Mouse (Mus musculus) forebrain, embryonic 10.5 days (tissue): Measurements from ENCODE around the gene Bmp10. TPM values are rescaled to one million over a fixed set of nuclear protein-coding genes. Genes with fewer than 3 reads are reported as not detected.
A peak's percentile ranks its signal among the peaks of the same experiment; 100 is the strongest.
"Not testable (repeated sequence)": the region's sequence is repeated elsewhere in the genome, so short reads cannot be mapped to it uniquely, and the experiment has no call there.

Experiments
- DNase-seq: peaks from one replicate; pipeline ENCODE4 v3.0.0-alpha.2; 2017; ENCODE audit warnings: low spot score; ENCODE audit errors: extremely low spot score
- H3K27ac ChIP-seq: fragments of 300-500 bp; sonication (generic); 2 replicates; pipeline ENCODE4 v1.5.1; 2016; ENCODE audit warnings: mild to moderate bottlenecking
- H3K27me3 ChIP-seq: fragments of 300-500 bp; sonication (generic); 2 replicates; pipeline ENCODE4 v1.6.1; 2016; ENCODE audit warnings: mild to moderate bottlenecking; ENCODE audit not compliant: poor library complexity, severe bottlenecking
- H3K36me3 ChIP-seq: fragments of 300-500 bp; sonication (generic); replicated peaks from 2 replicates; pipeline ENCODE4 v1.6.1; 2016; ENCODE audit warnings: mild to moderate bottlenecking, moderate library complexity
- H3K4me1 ChIP-seq: fragments of 300-500 bp; sonication (generic); 2 replicates; pipeline ENCODE4 v1.6.1; 2016
- H3K4me3 ChIP-seq: fragments of 300-500 bp; sonication (generic); 2 replicates; pipeline ENCODE4 v1.5.1; 2016; ENCODE audit warnings: mild to moderate bottlenecking, moderate library complexity
- H3K9me3 ChIP-seq: fragments of 300-500 bp; sonication (generic); 2 replicates; pipeline ENCODE4 v1.6.1; 2016; ENCODE audit warnings: mild to moderate bottlenecking, moderate library complexity
- WGBS: fragments of 180-500 bp; shearing (Covaris S2); methylation state at CpG from one replicate; pipeline ENCODE4 v1.1.7; 2016; 5-methylcytosine and 5-hydroxymethylcytosine counted together
- polyA plus RNA-seq: library from polyadenylated mRNA; unstranded; fragments of >200 nt; fragmentation: Nextera tagmentation; extraction: Ambion mirVana; gene quantifications from 2 replicates; pipeline ENCODE4 v1.2.1, GENCODE M21; 2016

Gene Bmp10
- polyA plus RNA-seq, 1 experiment from 2014 or later, result not detected

DNA sequence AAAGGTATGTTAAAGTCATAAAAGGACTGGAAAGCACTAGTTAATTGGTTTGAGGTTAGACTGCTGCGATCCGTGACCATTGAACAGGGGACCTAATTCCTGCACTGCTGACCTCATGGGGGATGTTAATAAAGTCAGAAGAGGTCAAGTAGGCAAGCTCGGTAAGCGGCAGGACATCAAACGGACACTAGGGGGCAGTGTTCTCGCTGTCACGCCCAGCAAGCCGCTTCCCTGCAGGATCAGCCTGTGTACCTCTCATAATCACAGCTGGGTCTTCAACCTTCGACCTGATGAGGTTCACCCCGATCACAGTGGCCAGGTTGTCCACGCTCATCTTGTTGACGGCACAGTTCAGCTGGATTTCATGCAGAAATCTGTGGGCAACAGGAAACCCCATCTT lies 37.4 kb downstream of the Bmp10 start:
- peak; percentile 75 for DNase-seq
- peak overlapping the region; percentile 13 for H3K4me3 ChIP-seq
- 16% methylated on average over 12 of the region's 12 CpGs for WGBS
- H3K9me3 ChIP-seq, result no peaks in the 10 kb centered on the region
- H3K27me3 ChIP-seq, result no peaks in the 10 kb centered on the region
- peaks cover 6% of the 10 kb centered on the region for H3K4me1 ChIP-seq
- no peaks in the 10 kb centered on the region for H3K36me3 ChIP-seq
- peak overlapping the region; percentile 68; the same call in 1 of the 2 replicates for H3K27ac ChIP-seq

DNA sequence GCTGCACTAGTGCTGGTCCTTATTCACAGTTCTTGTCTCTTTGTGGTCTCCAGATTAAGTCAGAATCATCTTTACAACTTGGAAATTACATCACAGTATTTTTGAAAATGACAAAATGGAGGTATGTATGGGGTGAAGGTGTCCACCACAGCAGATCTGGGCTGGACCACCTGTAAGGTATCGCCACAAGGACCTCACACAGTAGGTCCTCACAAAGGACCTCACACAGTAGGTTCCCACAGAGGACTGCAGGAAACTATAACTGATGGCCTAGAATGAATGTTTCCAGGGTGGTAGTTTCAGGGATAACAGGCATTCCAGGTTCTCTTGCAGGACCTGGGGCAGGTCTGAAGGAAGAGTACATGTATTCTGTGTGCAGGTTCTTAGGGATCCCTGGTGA lies 38.6 kb downstream of the Bmp10 start:
- no peak for DNase-seq
- Histone ChIP-seq H3K27ac (no peak overlapping the region), H3K4me1 (peaks cover 6% of the 10 kb centered on the region), H3K27me3 (no peaks in the 10 kb centered on the region), H3K4me3 (no peak overlapping the region), H3K36me3 (no peaks in the 10 kb centered on the region), H3K9me3 (no peaks in the 10 kb centered on the region)
- 97% methylated on average over 1 of the region's 1 CpGs for WGBS

DNA sequence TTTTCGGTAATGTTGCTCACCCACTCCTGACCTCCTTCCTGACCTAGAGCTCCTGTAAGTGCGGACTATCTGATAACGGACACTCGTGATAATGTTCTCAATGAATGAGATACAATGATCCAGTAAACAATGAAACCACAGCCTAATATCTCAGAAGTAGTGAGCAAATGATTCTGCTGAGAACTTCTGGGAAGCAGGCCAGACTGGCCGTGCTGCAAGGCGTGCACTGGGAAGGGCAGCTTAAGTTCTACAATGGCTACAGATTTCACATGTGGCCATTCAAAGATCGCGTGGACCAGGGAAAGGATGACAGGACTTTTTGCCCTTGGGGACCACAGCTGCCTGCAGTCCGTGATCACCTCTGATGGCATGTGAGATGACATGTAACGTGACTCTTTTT lies 39.6 kb downstream of the Bmp10 start:
- Histone ChIP-seq H3K4me3 (no peak overlapping the region), H3K27me3 (no peaks in the 10 kb centered on the region), H3K9me3 (no peaks in the 10 kb centered on the region), H3K36me3 (no peaks in the 10 kb centered on the region), H3K27ac (no peak overlapping the region), H3K4me1 (peaks cover 6% of the 10 kb centered on the region)
- 95% methylated on average over 10 of the region's 10 CpGs for WGBS
- DNase-seq, result no peak

DNA sequence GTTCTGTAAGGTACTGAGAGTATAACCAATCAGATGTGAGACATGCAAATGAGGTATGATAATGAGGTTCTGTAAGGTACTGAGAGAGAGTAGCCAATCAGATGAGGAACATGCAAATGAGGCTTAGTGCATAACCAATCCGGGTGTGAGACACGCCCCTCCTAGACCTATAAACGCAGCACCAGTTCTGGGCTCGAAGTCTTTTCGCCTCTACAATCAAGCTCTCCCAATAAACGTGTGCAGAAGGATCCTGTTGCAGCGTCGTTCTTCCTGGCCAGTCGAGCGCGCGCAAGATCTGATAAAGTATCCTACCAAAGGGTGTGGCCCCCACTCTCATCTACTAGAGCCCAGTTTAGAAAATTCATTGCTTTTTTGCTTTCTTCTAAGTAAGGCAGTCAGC lies 41.3 kb downstream of the Bmp10 start:
- not testable (repeated sequence) for H3K27ac ChIP-seq, DNase-seq, H3K36me3 ChIP-seq, H3K27me3 ChIP-seq, H3K4me1 ChIP-seq, H3K9me3 ChIP-seq, H3K4me3 ChIP-seq
- 90% methylated on average over 12 of the region's 12 CpGs for WGBS

DNA sequence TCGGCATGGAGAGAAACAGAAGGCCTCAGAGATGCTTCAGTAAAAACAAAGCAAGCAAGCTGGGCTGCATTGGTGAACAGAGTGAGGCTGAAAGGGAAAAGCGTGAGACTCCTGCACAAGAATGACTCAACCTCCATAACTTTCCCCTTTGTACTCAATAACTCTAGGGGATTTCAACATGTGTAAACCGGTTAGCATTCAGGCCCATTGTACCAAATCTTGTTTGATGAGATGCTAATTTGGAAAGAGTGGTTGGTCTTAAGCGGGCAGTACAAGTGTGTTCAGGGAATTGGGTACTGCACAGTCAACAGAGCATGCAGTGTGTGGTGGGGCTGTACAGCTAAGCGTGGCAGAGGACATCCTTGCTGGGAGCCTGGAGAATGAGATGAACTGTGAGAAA lies 46.4 kb downstream of the Bmp10 start:
- 90% methylated on average over 5 of the region's 5 CpGs for WGBS
- DNase-seq, result no peak
- H3K27ac ChIP-seq, result no peak overlapping the region
- H3K36me3 ChIP-seq, result no peaks in the 10 kb centered on the region
- H3K9me3 ChIP-seq, result no peaks in the 10 kb centered on the region
- H3K4me3 ChIP-seq, result no peak overlapping the region
- peaks cover 4% of the 10 kb centered on the region; the same call in 1 of the 2 replicates for H3K4me1 ChIP-seq
- no peaks in the 10 kb centered on the region for H3K27me3 ChIP-seq

DNA sequence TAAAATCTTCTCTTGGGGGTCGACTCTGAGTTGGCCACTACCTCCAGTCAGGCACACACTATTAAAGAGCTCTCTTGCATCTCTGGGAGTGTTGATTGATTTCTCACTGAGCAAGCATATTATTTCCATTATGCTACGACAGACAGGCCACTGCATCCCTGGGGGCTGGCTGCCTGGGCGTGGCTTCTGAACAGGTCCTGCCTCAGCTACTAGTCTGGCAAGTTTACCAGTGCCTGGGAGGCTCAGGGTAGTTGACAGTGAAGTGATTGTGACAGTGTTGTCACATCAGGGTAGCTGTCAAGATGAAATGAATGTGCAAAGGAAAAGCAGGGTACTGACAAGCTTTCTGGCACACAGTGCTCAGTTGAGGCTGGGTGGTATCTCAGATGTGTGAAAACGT lies 50.1 kb downstream of the Bmp10 start:
- H3K27me3 ChIP-seq, result no peaks in the 10 kb centered on the region
- no peak overlapping the region for H3K27ac ChIP-seq
- WGBS, result 70% methylated on average over 4 of the region's 4 CpGs
- no peak overlapping the region for H3K4me3 ChIP-seq
- no peaks in the 10 kb centered on the region for H3K36me3 ChIP-seq
- no peak for DNase-seq
- peaks cover 4% of the 10 kb centered on the region; the same call in 1 of the 2 replicates for H3K4me1 ChIP-seq
- H3K9me3 ChIP-seq, result no peaks in the 10 kb centered on the region

DNA sequence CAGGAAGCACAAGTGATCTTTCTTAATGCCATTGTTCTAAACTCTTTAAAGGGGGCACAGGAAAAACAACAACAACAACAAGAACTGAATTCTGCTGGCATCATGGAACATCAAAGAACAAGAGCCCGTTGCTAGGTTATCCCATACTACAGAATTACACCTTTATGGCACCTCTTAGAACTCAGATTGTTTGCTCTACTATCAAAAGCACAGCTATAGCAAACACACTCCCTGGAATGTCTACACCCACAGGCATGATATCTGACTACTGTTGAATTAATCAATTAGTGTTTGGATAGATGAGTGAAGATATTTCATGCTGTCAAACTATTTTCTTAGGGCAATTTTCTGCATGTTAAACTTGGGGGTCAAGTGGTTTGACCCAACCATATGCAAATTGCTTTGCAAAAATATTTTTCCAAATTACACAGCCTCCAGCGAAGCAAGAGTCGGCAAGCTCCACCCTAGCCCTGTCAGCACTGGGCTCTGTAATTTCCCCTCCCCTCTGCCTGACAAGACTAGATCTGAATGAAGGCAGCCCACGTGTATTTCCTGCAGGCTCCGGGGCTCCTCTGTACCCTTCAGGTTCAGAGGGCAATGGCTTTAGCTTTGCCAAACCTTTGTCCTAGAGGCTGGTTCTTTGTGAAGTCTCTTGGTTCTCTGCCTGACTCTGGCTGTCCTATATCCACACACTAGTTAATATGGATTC lies 50.7 kb downstream of the Bmp10 start:
- Histone ChIP-seq H3K9me3 (no peaks in the 10 kb centered on the region), H3K27ac (no peak overlapping the region), H3K4me1 (peaks cover 4% of the 10 kb centered on the region; the same call in 1 of the 2 replicates), H3K27me3 (no peaks in the 10 kb centered on the region), H3K36me3 (no peaks in the 10 kb centered on the region), H3K4me3 (no peak overlapping the region)
- DNase-seq, result no peak
- WGBS, result 74% methylated on average over 5 of the region's 5 CpGs

DNA sequence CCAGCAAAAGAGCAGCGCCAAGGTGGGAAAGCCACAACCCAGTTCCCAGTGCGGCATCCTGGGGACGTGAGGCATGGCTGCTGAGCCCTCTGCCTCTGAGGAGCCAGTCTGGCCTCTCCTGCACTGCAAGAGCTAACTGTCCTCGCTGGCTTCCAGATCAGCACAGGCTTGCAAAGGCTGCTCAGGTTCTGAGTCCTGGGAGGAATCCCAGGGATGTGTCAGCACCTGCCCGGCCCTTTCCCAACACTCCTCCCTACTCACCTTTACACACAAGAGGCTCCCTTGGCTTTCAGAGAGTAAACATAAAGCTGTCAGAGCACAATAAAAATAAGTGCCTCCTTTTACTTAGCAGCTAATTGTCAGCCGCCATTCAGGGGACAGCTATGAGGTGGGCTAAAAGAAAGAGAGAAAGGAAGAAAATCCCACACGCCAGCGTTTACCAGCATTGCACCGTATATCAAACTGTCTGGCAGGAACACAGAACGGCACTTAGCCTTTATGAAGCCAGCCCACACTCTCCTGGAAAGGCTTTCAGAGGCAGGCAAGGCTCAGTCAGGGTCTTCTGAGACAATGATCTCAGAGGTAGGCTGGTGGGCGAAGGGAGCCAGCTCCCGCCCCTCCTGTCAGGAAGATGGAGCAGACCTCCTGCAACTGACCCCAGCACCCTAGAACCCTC lies 54.6 kb downstream of the Bmp10 start:
- no peak overlapping the region for H3K4me3 ChIP-seq
- H3K27ac ChIP-seq, result no peak overlapping the region
- DNase-seq, result no peak
- 79% methylated on average over 12 of the region's 12 CpGs for WGBS
- no peaks in the 10 kb centered on the region for H3K27me3 ChIP-seq
- no peaks in the 10 kb centered on the region for H3K9me3 ChIP-seq
- no peaks in the 10 kb centered on the region for H3K36me3 ChIP-seq
- peaks cover 4% of the 10 kb centered on the region; the same call in 1 of the 2 replicates for H3K4me1 ChIP-seq

DNA sequence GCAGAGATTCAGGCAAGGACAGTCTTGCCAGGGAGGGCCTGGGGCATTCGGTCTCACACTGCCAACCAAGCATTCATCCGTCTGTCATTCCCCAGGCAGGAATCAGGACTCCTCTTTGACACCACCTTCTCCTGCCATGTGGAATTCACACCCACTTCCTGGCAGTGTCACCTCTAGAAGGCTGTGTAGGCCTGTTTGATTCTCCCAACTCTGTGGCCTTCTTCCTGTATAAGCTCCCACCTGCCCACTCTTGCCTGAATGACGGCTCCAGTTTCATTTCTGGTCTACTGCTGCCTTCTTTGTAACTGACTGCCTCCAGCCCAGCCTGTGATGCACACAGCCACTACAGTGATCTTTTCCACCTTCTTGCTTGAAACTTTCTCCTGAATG lies 55.1 kb downstream of the Bmp10 start:
- 85% methylated on average over 3 of the region's 3 CpGs for WGBS
- H3K9me3 ChIP-seq, result no peaks in the 10 kb centered on the region
- H3K27ac ChIP-seq, result no peak overlapping the region
- H3K4me3 ChIP-seq, result no peak overlapping the region
- no peak for DNase-seq
- peaks cover 2% of the 10 kb centered on the region; the same call in 1 of the 2 replicates for H3K4me1 ChIP-seq
- H3K27me3 ChIP-seq, result no peaks in the 10 kb centered on the region
- no peaks in the 10 kb centered on the region for H3K36me3 ChIP-seq

DNA sequence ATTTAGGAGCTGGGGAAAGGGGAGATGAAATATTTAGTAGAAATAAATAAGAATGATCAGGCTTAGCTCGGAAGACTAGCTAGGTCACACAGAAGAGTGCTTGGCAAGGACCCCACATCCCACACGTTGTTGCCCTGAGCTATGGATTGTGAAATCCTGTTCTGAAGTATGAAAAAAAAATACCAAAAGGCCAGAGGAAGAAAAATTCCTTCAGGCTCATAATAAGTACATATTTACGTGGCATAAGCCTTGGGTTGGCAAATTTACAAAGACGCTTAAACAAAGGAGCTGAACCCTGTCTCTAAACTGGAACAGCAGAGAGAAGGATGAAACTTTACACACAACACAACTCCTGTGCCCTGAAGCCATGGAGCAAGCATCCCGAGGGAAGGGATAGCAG lies 56.0 kb downstream of the Bmp10 start:
- Histone ChIP-seq H3K4me1 (no peaks in the 10 kb centered on the region), H3K27me3 (no peaks in the 10 kb centered on the region), H3K27ac (no peak overlapping the region), H3K9me3 (no peaks in the 10 kb centered on the region), H3K36me3 (no peaks in the 10 kb centered on the region), H3K4me3 (no peak overlapping the region)
- WGBS, result 85% methylated on average over 5 of the region's 5 CpGs
- no peak for DNase-seq

Other genes with a start within 250 kb of the Bmp10 start
- 3.7 and 4.3 TPM in 2 replicates for gene Antxr1, start 93.2 kb upstream of the Bmp10 start, polyA plus RNA-seq
- gene Gkn1, start 78.1 kb upstream of the Bmp10 start, polyA plus RNA-seq, result not detected in 2 replicates
- not detected in 2 replicates for gene Gkn2, start 55.6 kb upstream of the Bmp10 start, polyA plus RNA-seq
- gene Gkn3, start 40.1 kb upstream of the Bmp10 start, polyA plus RNA-seq, result not detected in 2 replicates
- gene Arhgap25, start 104.3 kb downstream of the Bmp10 start, polyA plus RNA-seq, result 1.9 and 2.0 TPM in 2 replicates
- gene Prokr1, start 161.7 kb downstream of the Bmp10 start, polyA plus RNA-seq, result 2.3 and 3.2 TPM in 2 replicates
- 12.9 and 13.0 TPM in 2 replicates for gene Aplf, start 243.2 kb downstream of the Bmp10 start, polyA plus RNA-seq